Mouse (Mus musculus) forelimb bud, embryonic 11.5 days (tissue): ENCODE measurements around the gene Epb42.
"Not testable (repeated sequence)": the region's sequence is repeated elsewhere in the genome, so short reads cannot be mapped to it uniquely, and the experiment has no call there.

Source experiments
- DNase-seq: peaks from one replicate; pipeline ENCODE4 v3.0.0-alpha.2; 2012; ENCODE audit warnings: low read depth, low spot score

Gene Epb42

DNA sequence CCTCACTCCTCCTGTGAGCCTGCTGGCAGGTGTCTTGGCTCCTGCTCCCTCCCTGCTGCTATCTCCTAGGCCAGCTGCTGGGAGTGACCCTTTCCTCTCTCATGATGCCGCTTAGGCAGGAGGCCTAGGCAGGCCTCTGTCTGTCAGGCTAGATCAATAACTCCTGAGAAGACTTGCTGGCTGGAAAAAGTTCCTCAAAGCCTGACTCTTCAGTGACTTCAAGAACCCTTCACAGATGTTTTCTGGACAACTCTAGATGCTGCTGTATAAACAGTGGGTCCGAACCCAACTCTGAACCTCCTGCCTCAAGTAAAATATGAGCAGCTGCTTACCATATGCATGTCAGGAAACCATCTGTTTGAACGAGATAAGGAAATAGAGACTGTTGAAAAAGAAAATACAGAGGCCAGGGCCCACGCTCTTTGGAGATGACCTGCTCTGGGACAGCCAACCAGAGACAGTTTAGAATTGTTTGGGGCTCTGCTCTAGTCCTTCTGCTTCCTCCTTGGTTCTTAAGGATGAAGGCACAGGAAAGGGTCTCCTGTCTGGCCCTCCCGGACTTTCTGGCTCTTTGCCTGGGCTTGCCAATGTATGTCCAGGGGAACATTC, at the start of gene Epb42:
TSS of gene Epb42 (minus strand) at position 340 of the 609 bp plus-strand sequence.
- no peak for DNase-seq

DNA sequence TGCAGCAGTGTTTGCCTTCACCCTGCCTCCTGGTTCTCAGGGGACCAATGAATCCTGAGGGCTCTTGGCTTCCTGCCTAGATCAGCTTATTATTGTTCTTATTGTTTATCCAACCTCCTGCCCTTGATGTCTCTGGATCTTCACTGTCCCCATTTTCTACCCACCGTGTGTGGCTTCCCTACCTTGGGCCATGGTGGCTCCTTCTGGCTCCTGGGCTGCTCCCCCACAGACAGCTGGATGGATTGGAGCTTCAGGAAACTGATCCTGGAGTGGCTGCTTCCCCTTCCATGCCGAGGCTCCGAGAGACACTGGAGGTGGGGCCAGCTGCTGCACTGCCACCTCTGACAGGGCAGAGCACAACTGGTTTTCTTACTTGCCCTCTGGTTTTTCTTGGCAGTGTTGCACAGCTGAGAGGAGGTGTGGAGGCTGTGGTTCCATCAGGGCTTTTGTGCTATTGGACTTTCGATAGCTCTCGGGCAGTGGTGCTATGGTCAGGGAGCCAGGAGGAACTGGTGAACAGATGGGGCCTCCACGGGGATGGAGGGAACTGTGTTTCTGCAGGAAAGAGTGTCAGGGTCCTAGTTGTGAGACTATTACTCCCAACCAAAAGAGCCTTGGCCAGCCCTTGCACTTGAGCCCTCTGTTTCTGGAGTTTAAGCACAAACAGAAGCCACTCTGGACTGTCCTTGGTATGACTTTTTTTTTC, 48.8 kb upstream of the Epb42 start, which contains the start of gene Tgm5:
TSS of gene Tgm5 (minus strand) at position 362 of the 706 bp plus-strand sequence.
- DNase-seq: no peak

DNA sequence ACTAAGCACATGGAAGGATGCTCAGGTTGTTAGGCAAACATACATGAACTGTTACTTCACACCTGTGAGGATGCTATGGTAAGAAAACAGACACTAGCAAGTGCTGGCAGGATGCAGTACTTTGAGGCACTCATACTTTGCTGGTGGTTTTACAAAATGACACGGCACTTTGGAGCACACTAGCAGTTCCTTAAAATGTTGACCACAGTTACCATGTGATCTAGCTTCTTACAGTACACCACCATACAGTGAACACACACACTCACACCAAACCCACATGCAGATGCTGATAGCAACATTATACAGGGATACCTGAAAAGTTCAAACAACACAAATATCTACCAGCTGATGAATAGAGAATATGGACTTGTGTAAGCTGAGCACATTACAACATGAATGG, 45.8 kb upstream of the Epb42 start:
- no peak for DNase-seq

- DNase-seq: no peak
Observed at GRCm38 (mm10) chr2:121074747-121075146, 37.9 kb upstream of the Epb42 start.

DNA sequence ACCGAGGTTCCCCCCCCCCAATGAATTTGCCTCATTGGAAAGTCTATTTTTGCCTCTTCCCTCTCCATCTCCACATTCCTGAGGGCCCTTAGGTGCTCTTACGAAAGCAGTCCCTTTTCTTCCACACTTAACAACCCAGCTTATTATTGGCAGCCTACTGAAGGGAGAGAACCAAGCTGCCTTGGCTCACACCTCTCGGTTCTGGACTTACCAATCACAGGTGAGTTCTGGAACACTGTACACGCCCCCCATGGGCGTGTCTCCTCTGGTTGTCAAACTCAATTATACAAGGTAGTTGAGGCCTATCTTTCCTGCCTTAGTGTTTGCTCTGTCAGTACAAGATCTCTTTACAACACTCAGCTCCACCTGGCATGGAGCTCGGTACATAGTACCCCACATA, 35.0 kb upstream of the Epb42 start:
- no peak for DNase-seq

GRCm38 (mm10) chr2:121069506-121069905, 32.6 kb upstream of the Epb42 start:
- no peak for DNase-seq

- DNase-seq: no peak
Observed at GRCm38 (mm10) chr2:121067116-121067515, 30.2 kb upstream of the Epb42 start.

DNA sequence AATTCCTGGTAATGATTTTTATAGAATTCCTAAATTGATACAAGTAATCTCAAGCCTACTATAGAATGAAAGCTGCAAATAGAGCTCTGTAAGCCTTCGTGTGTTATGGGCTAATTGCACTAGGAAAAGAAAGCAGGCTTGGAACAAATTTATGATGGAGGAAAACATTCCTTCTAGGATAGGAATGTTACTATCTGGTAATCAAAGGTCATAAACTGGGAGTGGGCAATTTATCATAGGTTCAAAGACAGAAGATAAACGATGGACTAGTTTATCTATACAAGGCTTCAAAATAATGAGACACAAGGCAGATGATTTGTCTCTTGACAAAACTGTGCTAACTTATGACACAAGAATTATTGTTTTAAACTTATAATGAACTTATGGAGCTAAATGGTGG, 24.4 kb upstream of the Epb42 start:
- no peak for DNase-seq

DNA sequence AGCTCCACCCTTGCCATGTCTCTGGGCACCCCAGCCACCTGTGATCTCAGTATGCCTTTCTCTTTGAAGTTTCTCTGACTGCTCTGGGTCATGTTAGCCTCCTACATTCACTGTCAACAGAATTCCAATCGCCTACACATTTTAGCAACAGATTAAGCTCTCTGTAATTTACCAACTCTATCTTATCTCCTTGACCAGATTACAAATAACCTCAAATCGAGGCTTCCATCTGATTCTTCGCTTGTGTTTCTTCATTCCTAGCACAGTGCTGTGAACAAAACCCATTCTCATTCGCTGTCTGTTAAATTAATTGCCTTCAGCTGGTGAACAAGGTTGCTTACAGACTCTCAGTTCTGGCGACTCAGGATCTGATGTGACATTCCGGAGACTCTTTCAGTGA, 21.1 kb upstream of the Epb42 start:
- DNase-seq: no peak

DNA sequence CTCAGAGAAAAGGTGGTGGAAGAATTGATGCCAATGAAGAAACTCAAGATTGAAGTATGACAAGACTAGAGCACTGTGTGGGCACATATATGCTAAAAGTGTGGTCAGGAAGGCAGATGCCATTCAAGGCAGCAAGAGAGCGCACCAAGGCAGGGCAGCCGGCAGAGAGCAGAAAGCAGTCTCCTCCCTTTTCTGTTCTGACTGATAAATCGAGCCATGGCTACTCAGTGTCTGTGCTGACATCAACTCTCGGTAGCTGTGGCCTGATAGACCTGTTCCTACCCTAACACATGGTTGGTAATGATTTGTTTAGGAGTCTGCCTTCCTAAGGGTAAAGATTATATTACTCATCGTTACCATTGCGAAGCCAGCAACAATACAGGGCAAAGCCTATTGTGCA, 19.0 kb upstream of the Epb42 start:
- DNase-seq: no peak

DNA sequence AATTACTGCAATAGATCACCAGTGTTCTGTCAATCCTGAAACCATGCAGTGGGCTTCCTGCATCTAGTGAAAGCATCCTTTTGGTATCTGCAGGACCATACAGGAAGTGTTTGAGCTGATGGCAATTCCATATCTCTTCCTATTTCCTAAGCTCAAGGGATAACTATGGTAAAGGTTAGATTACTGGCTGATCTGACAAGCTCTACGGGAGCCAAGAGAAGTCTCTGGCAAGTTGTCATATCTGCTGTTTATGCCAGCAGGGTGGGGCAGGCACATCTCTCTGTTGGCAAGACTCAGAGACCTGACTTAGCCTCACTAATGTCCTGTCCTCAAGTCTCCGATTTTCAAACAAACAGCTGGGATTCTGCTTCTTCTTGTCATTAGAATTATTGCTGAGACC, 17.2 kb upstream of the Epb42 start:
- no peak for DNase-seq

DNA sequence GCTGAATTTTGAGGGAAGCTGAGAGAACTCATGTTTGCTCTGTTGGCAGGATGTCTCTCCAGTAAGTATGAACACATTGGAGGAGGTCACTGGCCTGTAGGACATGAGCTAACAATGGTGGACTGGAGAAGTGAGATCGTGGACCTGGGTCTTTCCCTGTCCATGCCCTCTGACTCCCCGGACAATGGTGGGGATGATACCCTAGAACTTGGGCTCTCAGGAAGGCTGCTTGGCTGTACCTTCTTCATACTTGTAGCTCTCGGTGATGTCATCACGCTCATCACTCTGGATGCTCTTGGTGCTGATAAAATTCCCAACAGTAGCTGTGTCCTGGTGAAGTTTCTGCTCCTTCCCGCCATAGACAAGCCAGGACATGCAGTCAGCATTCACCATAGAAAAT, 15.3 kb upstream of the Epb42 start:
- no peak for DNase-seq

- no peak for DNase-seq
Observed at GRCm38 (mm10) chr2:121045653-121046052, 8.8 kb upstream of the Epb42 start.

GRCm38 (mm10) chr2:121041098-121041497, 4.2 kb upstream of the Epb42 start:
- DNase-seq: no peak

- DNase-seq: no peak
Observed at GRCm38 (mm10) chr2:121039382-121039781, 2.5 kb upstream of the Epb42 start.

GRCm38 (mm10) chr2:121038851-121039250, 2.0 kb upstream of the Epb42 start:
- DNase-seq: not testable (repeated sequence)

DNA sequence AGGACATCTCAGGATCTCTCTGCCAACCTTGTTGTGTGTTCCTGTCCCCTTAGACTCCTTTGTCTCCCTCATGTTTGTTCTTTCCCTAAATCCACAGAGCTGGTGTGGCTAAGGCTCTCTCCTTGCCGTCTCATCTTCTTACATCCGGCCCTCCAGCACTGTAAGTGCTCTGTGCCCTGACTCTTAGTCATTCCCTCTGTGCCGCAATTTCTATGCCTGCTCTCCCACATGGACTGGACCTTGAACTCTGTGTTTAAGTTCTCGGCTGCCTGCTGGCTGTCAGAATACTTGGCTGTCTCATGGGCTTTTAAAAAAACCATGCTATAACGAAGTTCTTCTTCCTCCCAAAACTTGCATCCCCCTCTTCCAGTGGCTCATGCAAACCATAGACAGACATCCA, 14.0 kb downstream of the Epb42 start:
- DNase-seq: no peak

- DNase-seq: no peak
Observed at GRCm38 (mm10) chr2:121017151-121017550, 19.7 kb downstream of the Epb42 start.

GRCm38 (mm10) chr2:121016226-121016625, 20.6 kb downstream of the Epb42 start:
- DNase-seq: no peak

DNA sequence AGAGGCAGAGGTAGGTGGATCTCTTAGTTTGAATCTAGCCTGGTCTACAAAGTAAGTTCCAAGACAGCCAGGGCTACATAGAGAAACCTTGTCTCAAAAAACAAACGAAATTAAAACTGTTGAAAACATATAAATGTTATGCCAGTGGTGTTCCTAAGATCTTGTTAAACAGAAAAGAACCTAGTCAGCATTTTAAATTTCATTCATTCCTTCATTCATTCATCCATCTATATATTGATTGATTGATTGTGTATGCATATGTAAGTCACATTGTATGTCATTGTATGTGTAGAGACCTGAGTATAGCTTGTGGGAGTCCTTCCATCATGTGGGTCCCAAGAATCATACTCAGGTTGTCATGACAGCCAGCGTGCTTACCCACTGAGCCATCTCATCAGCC, 21.4 kb downstream of the Epb42 start:
- DNase-seq: no peak

DNA sequence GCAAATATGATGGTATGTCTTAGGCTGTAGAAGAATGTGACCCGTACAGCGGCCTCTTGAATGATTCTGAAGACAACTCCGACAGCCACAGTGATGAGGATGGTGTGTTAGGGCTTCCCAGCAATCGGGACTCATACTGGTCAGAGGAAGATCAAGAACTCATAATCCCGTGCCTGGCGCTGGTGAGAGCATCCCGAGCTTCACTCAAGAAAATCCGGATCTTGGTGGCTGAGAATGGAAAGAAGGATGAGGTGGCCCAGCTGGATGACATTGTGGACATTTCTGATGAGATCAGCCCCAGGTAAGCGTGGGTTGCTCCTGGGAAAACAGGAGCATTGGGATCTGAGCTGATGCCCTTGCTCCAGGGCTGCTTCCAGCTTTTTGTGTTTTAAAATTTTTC, 24.2 kb downstream of the Epb42 start:
- no peak for DNase-seq

DNA sequence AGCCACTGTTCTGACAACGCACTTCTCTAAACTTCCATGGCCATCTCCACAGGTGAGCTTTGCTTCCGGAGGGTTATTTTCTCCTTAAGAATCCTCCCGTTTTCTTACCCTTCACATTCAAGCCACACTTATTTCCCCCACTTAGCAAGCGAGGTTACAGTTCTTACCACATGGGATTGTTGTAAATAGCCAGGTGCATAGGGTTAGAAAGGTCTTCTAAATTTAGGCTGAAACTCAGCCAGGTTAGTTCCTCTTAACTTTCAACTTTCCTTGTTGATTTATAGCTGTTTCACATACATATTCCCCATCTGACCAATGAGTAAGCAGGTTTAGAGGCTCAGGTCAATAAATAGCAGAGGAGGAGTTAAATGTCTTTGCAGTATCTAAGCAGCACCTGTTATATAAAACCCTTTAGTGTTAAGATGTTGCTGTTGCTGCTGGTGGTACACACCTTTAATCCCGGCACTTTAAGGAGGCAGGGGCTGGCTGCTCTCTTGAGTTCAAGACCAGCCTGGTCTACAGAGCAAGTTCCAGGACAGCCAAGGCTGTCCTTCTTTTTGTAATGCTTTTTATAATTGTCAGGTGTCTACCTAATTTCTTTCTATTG, 27.7 kb downstream of the Epb42 start:
- DNase-seq: no peak

DNA sequence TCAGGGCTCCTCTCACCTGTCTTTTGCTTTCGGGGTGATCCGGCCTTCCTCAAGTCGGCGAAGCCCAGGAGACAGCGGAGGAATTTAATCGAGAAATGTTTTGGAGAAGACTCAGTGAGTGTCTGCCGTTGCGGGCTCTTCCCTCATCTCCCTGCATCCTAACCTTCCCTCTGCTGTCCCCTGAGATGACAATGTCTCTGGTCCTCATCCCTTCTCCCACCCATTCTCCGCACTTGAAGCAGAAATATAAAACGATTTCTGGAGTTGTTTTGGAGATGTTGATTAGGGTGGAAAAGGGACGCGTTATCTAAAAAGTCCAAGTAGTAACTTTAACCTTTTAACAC, 28.2 kb downstream of the Epb42 start:
- no peak for DNase-seq
